Mouse (Mus musculus): Measurements from ENCODE around the gene Gm10073.

Gene Gm10073

GRCm38 (mm10) chr8:106550906-106551305, 22.4 kb downstream of the Gm10073 start:
- no peak for DNase-seq (ENCODE audit: low spot score)

GRCm38 (mm10) chr8:106548366-106548936, 24.8 kb downstream of the Gm10073 start:
- DNase-seq (ENCODE audit: low spot score), result no peak

GRCm38 (mm10) chr8:106546746-106547145, 26.5 kb downstream of the Gm10073 start:
- DNase-seq (ENCODE audit: low spot score), result no peak

- no peak for DNase-seq (ENCODE audit: low spot score)
These were observed 28.1 kb downstream of the Gm10073 start for GRCm38 (mm10) chr8:106545149-106545548.

- DNase-seq (ENCODE audit: low spot score), result no peak
These were observed 30.2 kb downstream of the Gm10073 start for GRCm38 (mm10) chr8:106543043-106543442.

GRCm38 (mm10) chr8:106541002-106541401, 32.3 kb downstream of the Gm10073 start:
- DNase-seq (ENCODE audit: low spot score), result no peak

GRCm38 (mm10) chr8:106539193-106539592, 34.1 kb downstream of the Gm10073 start:
- DNase-seq (ENCODE audit: low spot score), result no peak

GRCm38 (mm10) chr8:106535448-106535847, 37.8 kb downstream of the Gm10073 start:
- no peak for DNase-seq (ENCODE audit: low spot score)

GRCm38 (mm10) chr8:106534449-106534848, 38.8 kb downstream of the Gm10073 start:
- DNase-seq (ENCODE audit: low spot score), result no peak

- DNase-seq (ENCODE audit: low spot score), result no peak
These were observed 39.6 kb downstream of the Gm10073 start for GRCm38 (mm10) chr8:106533709-106534108.

GRCm38 (mm10) chr8:106530566-106530965, 42.7 kb downstream of the Gm10073 start:
- no peak for DNase-seq (ENCODE audit: low spot score)

GRCm38 (mm10) chr8:106529885-106530482, 43.3 kb downstream of the Gm10073 start:
- no peak for DNase-seq (ENCODE audit: low spot score)

GRCm38 (mm10) chr8:106528596-106529249, 44.5 kb downstream of the Gm10073 start:
- no peak for DNase-seq (ENCODE audit: low spot score)

- no peak for DNase-seq (ENCODE audit: low spot score)
These were observed 45.8 kb downstream of the Gm10073 start for GRCm38 (mm10) chr8:106527241-106528036.

GRCm38 (mm10) chr8:106526725-106527124, 46.5 kb downstream of the Gm10073 start:
- DNase-seq (ENCODE audit: low spot score), result no peak

Data from ovary, adult 18-20 months (tissue).